Mouse (Mus musculus) lung, adult 2 months (tissue): ENCODE data around the gene Apoc1.

Source experiments
- CTCF ChIP-seq: fragments of 200-500 bp; IDR thresholded peaks from 2 replicates; pipeline ENCODE4 v1.5.1; 2011; ENCODE audit warnings: mild to moderate bottlenecking, low read length, control low read depth; ENCODE audit not compliant: insufficient read depth
- POLR2A ChIP-seq: fragments of 200-500 bp; IDR thresholded peaks from 2 replicates; pipeline ENCODE4 v1.6.1; 2011; ENCODE audit warnings: low read depth, mild to moderate bottlenecking, control low read depth, low read length, borderline replicate concordance; ENCODE audit errors: extremely low read depth

DNA sequence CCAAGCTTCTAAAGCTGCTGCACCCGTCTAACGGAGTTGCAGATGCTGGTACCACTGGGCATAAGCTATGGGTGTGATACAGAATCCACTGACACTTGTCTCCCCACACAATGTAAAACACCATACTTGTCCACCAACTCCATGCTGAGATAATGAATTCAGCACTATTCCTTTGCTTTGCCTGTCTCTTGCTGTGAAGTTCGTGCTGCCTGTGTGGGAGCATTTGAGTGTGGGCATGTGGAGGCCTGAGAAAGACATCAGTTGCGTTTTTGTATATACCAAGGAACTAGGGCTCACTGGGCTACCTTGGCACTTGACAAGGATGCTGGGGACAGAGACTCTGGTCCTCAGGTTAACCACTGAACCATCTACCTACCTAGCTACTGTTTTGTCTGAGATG lies 51.2 kb downstream of the Apoc1 start:
- no peak for TF ChIP-seq CTCF
- TF ChIP-seq POLR2A: no peak
